Mouse (Mus musculus) adrenal gland, adult 2 months (tissue): ENCODE measurements around the gene Zdhhc3. TPM values are rescaled to one million over a fixed set of nuclear protein-coding genes. Genes with fewer than 3 reads are reported as not detected.
A peak's percentile ranks its signal among the peaks of the same experiment; 100 is the strongest.

Source experiments
- DNase-seq: peaks from one replicate; pipeline ENCODE4 v3.0.0; 2021
- long read RNA-seq: library from polyadenylated mRNA; stranded (forward); transcript quantifications from one replicate; pipeline ENCODE4 v2.0.0, GENCODE M21; 2021
- polyA plus RNA-seq: library from polyadenylated mRNA; depleted of rRNA; stranded (reverse); fragments of >200 nt; gene quantifications from 2 replicates; pipeline ENCODE4 v1.2.3, GENCODE M21; 2012; rRNA removed
- total RNA-seq, 2 experiments: library from RNA; stranded (reverse); gene quantifications; 2 replicates each; pipeline ENCODE4 v1.2.3; 2021

The Zdhhc3 gene
- total RNA-seq, result 10 to 100 TPM; 62.8 to 83.5 TPM
- 221 and 236 TPM in 2 replicates for polyA plus RNA-seq
- long read RNA-seq, full-length matches to known transcripts, result 45 of 65 reads
- long read RNA-seq, partial matches to known transcripts, result 0 of 65 reads
- long read RNA-seq, other reads (novel, unspliced or antisense), result 20 of 65 reads

GRCm38 (mm10) chr9:123112805-123113521 lies at the start of gene Zdhhc3, which contains the start of gene Exosc7:
TSS of gene Zdhhc3 (minus strand) at chr9:123113205.
TSS of gene Exosc7 (plus strand) at chr9:123113215.
- DNase-seq, result peak; percentile 93

- DNase-seq, result no peak
Observed at GRCm38 (mm10) chr9:123161792-123162191, 48.8 kb upstream of the Zdhhc3 start.

DNA sequence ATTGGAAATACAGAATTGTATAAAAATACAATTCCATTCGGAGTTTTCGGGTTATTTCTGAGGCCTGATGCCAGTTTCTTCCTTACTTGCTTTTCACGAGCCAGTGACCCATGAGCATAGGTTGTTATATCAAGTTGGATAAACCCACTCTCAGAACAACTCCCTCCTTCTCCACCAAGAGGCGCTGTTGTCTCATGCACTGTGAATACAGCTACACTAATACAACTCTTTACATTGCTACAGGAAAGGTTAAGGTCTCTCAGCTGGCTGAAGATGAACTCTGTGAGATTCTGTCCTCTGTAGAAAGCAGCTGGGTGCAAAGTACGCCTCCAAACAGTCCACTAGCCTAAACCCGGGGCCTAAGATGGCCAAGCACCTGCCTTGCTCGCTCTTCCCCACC lies 46.3 kb upstream of the Zdhhc3 start:
- DNase-seq, result peak; percentile 67

- DNase-seq, result no peak
Observed at GRCm38 (mm10) chr9:123158125-123158836, 45.3 kb upstream of the Zdhhc3 start.

DNA sequence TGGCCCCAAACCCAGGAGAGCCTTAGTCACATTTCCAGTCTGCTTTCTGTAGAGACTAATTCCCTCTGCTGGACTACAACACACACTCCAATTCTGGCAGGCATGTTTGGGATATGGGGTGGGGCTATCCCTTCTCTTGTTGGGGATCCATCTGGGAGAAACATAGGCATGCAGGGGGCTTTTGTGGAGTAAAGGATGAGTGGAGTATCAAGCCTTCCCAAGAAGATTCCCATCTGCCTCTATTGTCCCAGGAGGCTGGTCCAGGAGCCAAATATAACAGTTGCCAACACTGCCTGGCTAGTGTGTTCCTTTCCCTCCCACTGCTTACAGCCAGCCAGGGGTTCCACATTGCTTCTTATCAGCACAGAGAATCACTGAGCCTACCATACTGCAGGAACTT lies 44.7 kb upstream of the Zdhhc3 start:
- no peak for DNase-seq

GRCm38 (mm10) chr9:123156910-123157361 lies 43.9 kb upstream of the Zdhhc3 start:
- DNase-seq, result peak; percentile 65

DNA sequence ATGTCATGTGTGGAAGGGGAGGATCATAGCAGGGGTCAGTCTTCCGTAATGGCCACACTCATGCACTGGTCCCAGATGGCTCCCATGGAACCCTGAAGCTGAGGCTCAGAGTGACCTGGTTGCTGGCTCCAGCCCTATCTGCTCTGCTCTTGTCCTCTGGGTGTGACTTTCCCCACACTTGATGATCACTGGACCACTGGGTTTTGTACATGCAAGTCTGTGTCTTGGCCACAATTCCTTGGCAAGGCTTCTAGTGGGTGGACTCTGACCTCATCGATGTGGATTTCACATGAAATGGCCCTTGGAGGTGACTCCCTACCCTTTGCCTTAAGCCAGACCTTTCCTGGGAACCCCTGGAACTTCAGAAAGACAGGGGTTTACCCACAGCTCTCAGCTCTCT lies 40.1 kb upstream of the Zdhhc3 start:
- no peak for DNase-seq

GRCm38 (mm10) chr9:123152026-123152425 lies 39.0 kb upstream of the Zdhhc3 start:
- no peak for DNase-seq

DNA sequence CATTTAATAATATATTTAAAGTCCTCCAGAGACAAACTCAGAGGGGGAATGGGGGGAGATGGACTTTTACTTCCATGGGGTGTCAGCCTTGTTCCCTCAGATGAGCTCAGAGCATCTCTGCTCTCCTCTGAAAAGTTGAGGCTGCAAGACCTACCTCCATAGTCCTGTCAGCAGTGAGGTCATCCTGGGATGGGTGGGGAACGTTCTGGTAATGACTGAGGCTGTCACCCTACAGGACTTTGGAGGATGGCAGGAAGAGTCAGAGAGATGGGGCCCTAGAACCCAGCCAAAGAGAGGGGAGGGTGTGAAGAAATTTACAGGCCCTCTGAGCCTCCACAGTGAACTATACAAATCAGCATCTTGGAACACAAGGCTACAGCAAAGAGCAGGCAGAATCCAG lies 38.6 kb upstream of the Zdhhc3 start:
- no peak for DNase-seq

- DNase-seq, result peak; percentile 41
Observed at GRCm38 (mm10) chr9:123150241-123151020, 37.4 kb upstream of the Zdhhc3 start, which contains the start of gene Clec3b. TSS of gene Clec3b (plus strand) at chr9:123150946.

GRCm38 (mm10) chr9:123148430-123148829 lies 35.4 kb upstream of the Zdhhc3 start:
- no peak for DNase-seq

GRCm38 (mm10) chr9:123139887-123140614 lies 27.0 kb upstream of the Zdhhc3 start:
- DNase-seq, result no peak

GRCm38 (mm10) chr9:123138891-123139474 lies 26.0 kb upstream of the Zdhhc3 start:
- peak; percentile 54 for DNase-seq

DNA sequence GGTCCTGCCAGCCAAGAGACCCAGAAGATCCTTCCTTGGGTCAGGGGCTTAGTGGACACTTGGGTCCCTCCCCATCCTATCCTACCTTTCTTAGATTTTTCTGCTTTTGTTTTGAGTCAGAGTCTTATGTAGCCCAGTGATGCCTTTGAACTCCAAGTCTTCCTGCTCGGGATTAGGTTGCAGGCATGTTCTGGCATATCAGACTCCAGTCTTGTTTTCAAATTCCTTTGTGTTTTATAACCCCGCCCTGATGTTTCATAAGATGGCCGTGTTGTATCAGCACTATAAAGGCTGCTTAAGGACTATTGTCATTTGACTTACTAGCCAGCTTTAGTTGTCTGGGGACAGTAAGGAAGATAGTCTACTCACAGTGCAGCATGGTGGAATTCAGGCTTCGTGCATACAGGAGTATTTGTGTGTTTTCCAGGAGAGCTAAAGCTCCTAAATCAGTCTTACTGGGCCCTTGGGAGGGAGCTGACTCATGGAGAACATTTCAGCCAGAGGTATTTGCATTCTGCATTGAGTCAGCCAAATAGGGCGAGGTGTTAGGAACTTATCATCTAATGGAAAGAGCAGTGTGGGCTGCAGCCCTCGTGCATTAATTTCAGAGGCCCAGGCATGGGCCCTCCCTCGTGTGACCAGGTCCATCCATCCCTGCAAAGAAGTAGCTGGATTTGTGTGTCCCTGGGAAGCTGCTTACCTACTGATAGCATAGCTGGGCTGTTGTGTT lies 24.1 kb upstream of the Zdhhc3 start:
- DNase-seq, result peak; percentile 53

- no peak for DNase-seq
Observed at GRCm38 (mm10) chr9:123132994-123133393, 20.0 kb upstream of the Zdhhc3 start.

GRCm38 (mm10) chr9:123127663-123128062 lies 14.7 kb upstream of the Zdhhc3 start:
- DNase-seq, result no peak

- no peak for DNase-seq
Observed at GRCm38 (mm10) chr9:123124413-123124981, 11.5 kb upstream of the Zdhhc3 start.

DNA sequence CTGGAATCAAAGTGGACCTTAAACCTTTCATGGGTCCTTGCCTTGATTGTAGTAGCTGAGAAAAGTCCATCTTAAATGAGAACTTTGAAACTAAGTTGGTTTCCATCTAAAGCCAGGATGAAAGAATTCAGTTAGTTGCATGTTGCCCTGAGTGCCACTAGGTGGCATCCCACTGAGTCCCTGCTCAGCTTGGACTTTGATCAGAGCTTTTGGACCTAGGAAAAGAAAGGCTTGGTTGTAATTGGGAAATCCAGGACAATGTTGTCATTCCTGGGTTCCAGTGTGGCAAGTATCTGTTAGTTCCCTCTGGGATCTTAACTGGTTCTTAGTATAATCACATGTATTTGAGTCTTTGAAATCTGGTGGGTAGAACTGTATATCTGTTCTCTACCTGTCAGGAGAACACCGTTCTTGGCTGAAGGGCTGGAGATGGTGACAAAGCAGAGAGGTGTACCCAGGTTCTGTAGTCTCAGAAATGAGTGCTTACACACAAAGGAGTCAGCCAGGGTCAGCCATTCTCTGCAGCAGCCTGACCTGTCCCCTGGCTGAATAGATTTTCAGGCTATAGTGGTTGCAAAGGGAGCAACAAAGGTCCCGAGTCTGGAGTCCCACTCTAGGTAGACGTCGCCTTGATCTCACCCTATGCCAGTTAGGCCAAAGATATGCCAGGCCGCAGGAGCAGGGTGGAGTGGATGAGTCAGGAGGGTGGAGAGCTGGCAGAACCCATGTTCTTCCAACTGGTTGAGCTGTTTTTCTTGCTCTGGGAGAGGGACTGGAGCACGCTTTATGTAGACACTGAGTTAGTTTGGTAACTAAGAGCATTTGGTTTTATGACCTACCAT lies 10.8 kb upstream of the Zdhhc3 start:
- DNase-seq, result peak; percentile 54

GRCm38 (mm10) chr9:123123017-123123416 lies 10.0 kb upstream of the Zdhhc3 start:
- DNase-seq, result no peak
